Mouse (Mus musculus) bone marrow macrophage, adult 2 months (primary cell): ENCODE data around the gene Lrba.

Source experiments
- CTCF ChIP-seq: IDR thresholded peaks from 2 replicates; pipeline ENCODE4 v1.5.1; 2012; ENCODE audit warnings: low read depth, mild to moderate bottlenecking, low read length, moderate library complexity
- POLR2A ChIP-seq: IDR thresholded peaks from 2 replicates; pipeline ENCODE4 v1.6.1; 2012; ENCODE audit warnings: mild to moderate bottlenecking, low read depth, low read length, borderline replicate concordance

DNA sequence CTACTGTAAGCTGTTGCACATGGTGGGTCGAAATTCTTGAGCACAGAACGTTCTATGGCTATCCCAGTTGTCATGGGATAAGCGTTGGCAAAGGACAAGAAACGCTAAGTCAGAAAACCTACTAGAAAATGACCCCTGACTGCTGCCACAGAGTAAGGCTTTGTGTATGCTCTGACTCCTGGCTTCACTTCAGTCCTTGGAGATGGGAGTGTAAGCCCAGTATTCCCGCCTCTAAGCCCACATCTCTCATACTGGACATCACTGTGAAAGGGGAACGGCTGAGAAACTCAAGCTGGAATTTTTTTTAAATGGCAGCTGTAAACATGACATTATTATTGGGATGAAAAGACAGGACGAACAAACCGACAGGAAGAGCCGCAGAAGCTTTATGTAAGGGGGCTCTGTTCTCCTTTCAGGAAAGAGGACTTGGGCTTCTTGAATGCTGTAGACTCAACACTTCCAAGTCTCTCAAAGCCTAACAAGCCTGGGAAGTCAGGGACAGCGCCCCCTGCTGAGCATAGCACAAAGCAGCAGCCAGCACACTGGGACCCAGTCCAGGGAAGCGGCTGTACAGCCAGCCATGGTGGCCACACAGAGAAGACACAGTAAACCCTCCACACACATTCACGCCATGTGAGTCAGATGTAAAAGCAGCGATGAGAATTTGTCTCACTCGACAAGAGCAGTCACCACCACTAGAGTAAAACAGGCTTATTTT, 583.4 kb downstream of the Lrba start:
- TF ChIP-seq POLR2A, result no peak
- peak; percentile 37; the same call in 1 of the 2 replicates for TF ChIP-seq CTCF
